Mouse (Mus musculus): ENCODE data around the gene Ankrd33.

Gene Ankrd33

DNA sequence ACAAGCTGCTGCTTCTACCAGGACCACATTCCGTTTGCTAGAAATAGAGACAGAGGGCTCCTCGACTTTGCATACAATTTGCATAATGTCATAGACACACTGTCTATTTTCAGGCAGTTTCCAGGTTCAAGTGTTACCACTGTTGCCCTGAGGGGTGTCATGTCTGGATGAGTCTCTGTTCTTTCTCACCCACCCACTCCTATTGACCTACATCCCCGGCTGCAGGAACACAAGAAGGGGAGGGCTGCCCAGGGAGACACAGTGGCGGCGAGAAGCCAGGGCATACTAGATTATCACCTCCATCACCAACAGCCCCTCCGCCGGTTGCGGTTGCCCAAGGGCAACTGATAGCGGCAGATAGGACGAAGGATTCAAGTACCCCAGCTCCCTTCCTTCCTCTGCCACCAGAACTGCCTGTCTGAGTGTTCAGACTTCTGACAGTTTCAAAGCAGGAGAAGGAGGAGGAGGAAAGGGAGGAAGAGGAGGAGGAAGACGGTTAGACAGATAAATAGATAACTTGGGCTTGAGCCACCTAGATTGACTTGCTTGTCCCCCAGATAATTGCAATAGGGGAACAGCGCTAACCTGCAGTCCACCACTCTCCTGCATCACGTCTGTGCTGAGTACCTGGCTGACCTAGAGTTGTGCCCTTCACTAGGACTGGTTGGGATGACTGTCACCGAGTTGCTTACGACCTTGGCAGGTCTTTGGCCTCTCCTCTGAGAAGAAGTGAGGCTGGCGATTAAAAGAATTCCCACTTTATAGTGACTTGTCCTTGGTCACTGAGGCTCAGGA, 31.8 kb downstream of the Ankrd33 start:
- DNase-seq, result peak in 1 of 2 experiments; percentile 0

DNA sequence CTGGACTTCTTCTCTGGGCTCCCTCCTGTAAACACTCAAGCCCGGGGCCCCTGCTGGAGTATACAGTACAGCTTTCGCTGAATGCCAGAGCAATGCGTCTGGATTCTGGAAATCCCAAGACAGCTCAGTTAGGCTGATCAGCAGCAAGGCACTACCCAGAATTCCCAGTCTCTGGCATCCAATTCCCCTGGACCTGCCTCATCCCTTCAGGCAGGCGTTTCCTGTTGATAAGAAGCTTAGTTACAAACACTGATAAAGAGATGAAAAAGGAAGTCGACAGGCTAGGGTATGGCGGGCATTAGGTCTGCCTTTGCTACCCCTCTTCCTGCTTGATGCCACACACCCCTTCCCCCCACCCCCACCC, 32.3 kb downstream of the Ankrd33 start:
- no peak for DNase-seq

DNA sequence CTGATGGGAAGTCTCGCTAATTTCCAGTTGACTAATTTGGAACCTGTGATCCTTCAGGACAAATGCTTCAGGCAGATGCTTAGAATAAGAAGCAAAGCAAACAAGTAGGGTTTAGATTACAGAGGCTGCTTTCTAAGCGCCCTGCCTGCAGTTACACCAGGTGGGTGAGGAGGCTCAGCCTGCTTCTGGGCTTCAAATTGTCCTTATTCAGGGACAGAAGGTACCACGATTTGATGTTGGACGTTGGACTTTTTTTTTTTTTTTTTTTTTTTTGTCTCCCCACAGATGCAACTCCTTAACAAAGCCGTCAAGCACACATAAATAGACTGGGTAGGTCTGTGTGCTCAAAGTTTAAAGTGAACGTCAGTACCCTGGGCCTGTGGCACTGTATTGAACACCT, 33.0 kb downstream of the Ankrd33 start:
- no peak for DNase-seq

DNA sequence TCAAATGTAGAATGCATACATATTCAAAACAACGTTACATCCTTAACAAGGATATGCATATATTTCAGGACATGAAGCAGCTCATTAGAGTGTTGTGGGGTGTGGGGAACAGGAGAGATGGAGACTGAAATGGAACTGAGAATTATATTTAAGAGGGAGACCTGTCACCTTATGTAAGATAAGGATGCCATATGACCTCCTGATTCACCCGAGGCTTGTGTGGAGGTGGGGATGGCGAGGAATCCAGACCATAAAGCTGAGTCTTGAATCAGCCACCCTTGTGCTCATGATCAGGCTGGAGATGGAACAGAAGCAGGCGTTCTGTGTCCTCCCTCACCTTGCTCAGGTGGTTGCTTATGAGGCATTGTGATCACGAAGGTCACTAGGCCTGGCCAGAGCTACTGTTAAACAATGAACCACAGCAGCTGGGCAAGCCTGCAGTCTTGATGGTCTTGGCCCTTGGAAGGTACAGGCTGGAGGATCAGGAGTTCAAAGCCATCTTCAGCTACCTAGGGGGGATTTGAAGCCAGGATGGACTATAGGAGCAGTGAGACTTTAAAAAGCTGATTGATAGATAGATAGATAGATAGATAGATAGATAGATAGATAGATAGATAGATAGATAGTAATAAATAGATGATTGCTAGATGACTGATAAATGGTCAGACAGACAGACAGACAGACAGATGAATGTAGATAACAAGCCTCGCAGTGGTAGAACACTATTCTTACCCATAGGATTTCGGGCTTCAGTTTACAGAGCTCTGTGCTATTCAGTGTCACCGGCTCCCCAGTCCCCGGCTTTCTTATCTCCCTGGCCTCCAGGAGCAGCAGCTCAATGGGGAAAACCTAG, 36.1 kb downstream of the Ankrd33 start:
- DNase-seq, result peak in 1 of 2 experiments; percentile 0

DNA sequence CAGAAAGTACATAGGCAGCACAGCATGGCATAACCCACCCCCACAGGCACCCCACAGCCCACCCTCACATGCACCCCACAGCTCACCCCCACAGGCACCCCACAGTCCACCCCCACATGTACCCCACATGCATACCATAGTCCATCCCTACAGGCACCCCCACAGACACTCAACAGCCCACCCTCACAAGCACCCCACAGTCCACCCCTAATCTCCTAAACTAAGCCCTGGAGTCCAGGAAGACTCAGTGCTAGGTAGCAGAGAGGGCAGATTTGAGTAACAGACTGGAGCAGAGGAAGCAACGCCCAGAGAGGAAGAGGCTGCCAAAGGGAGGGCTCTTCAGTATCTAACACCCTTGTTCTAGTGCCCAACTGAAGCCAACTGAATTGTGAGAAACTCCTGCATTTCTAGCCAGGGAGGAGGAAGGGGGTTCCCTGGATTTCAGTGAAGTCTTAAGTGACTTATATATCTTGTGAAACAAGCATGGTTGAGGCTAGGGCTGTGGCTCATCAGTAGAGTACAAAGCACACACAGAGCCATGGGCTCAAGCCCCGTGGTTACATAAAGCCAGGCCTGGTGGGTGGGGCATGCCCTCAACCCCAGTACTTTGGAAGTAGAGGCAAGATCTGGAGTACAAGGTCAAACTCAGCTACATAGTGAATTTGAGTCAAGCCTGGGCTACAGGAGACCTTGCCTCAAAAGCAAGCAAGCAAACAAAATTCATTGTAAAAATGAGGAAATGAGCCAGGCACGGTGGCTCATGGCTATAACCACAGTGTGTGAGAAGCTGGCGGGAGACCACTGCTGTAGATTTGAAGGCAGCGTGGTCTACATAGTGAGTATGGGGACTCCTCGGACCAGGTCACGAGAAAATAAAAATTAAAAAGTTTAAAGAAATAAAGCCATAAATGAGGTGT, 39.4 kb downstream of the Ankrd33 start:
- DNase-seq, result no peak

DNA sequence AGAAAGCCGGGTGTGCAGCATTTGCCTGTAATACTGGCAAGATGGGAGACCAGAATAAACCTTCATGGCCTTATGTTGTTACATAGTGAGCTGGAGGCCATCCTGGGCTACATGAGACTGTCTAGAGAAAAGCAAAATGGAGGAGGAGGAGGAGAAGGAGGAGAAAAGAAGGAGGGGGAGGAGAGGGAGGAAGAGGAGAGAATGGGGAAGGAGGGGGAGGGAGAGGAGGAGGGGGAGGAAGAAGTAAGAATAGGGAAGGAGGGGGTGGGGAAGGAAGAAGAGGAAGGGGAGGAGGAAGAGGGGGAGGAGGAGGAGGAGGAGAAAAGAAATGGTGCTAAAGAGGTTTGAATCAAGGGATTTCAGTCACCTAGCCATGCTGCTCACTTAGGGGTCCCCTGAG, 44.6 kb downstream of the Ankrd33 start:
- DNase-seq, result no peak

DNA sequence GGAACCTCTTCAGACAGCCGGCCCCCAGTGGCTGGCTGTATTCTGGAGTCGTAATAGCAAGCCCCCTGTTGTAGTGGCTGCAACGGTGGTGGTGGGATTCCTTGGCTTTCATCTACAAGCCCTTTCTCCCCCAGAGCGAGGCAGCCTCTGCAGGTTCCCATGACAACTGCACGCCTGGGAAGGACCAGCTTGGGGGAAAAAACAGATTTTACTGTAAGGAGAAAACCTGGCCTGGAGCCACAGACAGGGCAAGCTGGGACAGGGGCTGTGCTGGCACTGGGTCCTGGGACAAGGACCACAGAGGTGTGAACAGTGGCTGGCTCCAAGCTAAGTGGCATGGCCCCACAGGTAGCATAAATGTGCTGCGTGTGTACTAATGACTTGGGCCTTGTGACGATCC, 45.0 kb downstream of the Ankrd33 start:
- DNase-seq, result peak in 1 of 2 experiments; percentile 53

DNA sequence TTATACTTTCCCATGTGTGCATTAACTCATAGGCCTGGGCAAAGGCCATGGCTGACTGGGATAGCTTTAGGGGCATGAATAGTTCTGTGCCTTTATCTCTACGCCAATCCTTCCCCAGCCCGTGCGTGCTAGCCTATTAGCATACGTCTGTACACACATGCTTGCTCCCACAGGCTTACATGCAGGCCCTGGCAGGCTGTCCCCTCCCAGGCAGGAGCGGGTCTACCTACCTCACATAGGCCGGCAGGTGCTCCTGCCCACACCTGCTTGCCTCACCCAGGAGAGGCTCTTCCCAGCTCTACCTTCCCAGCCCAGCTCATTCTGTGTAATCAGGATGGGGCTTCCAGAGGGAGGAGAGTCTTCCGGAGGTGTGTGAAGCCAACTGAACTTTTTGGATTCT, 46.0 kb downstream of the Ankrd33 start:
- DNase-seq, result no peak

DNA sequence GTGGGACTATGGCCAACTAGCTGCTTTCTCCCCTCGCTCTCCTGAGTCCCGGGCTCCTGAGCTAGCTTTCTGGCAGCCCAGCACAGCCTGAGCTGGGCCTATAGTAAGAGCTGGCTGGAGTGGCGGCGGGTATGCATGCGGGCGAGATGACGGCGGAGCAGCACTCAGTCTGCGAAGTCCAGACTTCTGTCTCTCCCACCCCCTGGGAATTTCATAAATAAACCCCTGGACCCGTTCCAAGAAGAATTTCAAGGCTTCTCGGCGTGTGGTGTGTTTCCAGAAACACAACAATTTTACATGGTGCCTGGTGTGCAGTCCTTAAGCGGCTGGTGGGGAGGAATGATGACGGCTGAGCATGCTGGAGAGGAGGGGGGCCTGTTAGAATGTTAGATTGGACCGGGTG, 47.5 kb downstream of the Ankrd33 start:
- peak in 1 of 2 experiments; percentile 63 for DNase-seq

DNA sequence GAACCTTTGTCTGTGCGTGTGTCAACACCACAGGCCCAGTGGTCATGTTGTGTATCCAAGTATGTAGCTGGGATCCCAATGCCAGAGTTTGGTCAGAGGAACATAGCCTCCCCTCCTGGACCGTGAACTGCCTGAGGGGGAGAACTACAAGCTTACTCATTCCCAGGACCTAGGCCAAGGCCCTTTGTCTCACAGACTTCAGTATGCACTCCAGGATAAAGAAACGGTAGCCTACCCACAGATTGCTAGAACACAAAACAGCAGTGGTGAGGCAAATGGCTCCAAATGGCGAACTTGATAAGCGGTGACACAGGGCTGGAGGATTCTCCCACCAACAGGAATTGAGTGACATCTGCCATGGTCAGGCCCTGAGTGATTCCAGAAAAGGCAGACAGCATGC, 48.3 kb downstream of the Ankrd33 start:
- no peak for DNase-seq

DNA sequence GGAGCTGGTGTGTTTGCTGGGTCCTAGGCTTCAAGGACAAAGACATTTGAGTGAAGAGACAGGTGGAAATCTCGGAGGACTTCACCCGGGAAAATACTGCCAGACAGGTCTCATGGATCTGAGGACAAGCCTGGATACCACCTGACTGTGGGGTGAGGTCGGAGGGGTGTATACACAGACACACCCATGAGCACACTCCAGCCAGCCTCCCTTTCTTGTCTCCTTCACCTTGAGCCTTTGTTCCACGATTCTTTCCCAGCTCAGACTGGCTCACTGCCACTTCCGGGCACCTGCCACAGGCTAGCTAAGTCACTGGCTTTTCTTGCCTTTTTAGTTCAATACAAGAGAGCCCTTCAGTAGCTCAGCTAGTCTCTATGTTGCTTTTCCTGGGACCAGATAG, 48.7 kb downstream of the Ankrd33 start:
- DNase-seq, result no peak

DNA sequence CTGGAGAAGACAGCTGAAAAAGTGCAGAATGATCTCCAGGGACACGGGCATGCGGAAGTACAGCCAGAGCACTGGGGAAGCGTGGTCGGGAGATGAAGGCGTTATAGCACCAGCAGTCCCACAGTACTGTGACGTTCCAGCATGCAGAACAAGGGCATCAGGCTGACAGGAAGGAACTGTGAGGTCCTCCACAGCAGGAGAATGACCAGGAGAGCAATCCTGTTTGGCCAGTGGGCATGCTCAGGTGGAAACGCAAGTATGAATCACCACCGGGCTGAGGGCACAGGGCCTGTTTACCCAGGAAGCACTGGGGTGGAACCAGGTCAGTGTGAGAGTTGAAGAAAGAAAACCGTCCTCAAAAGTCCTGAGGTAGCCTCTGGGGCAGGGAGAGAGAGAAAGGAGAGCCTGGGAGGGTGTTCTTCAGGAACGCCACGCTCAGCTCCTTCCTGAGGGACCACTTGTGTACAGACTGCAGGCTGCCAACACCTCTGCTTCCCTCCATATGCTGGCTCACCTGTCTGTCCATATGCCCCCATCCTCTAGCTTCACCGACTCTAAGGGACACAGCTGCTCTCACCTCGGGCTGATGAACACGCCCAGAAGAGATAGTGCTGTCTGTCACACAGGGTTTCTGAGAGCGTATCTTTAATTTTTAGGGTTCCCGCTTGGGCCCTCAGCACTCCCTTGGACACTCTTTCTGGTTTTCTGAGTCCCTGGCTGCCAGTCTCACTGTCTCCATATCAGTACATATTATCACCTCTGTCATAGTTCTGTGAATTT, 50.3 kb downstream of the Ankrd33 start:
- DNase-seq, result peak in 1 of 2 experiments; percentile 68

DNA sequence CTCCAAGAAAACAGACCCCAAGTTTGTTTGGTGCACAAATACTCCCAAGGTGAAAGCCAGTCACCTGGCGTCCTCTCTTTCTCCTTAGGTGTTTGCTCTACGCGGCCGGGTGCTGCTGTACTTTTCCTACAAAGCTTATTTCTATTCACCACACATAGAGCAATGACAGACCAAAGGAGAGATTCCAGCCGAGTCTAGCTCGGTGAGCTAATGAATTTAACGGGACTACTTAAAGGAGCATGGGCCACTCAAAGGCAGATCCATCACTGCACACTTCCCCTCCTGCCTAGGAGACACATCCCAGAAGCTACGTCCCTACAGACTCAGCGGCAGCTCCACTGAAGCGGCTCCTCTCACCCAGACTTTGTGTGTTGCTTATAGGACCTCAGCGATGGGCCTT, 52.0 kb downstream of the Ankrd33 start:
- DNase-seq, result no peak
